Mouse (Mus musculus) right cerebral cortex, postnatal 14 days (tissue): ENCODE measurements around the gene Camkv.
A peak's percentile ranks its signal among the peaks of the same experiment; 100 is the strongest.

Source experiments
- DNase-seq: peaks from one replicate; pipeline ENCODE4 v3.0.0; 2022

Camkv gene

GRCm38 (mm10) chr9:107964681-107965080, 29.2 kb downstream of the Camkv start:
- DNase-seq: no peak

- no peak for DNase-seq
Measured at GRCm38 (mm10) chr9:107966676-107967075, 31.2 kb downstream of the Camkv start.

GRCm38 (mm10) chr9:107967437-107967836, 32.0 kb downstream of the Camkv start:
- DNase-seq: no peak

- no peak for DNase-seq
Measured at GRCm38 (mm10) chr9:107968531-107968930, 33.1 kb downstream of the Camkv start.

- DNase-seq: no peak
Measured at GRCm38 (mm10) chr9:107970311-107970710, 34.8 kb downstream of the Camkv start.

GRCm38 (mm10) chr9:107971690-107972541, 36.4 kb downstream of the Camkv start:
- DNase-seq: no peak

GRCm38 (mm10) chr9:107974491-107975171, 39.2 kb downstream of the Camkv start:
- DNase-seq: no peak

GRCm38 (mm10) chr9:107975399-107976386, 40.2 kb downstream of the Camkv start, which contains the start of gene Uba7:
Gene Uba7 (plus strand): TSS chr9:107975505.
- DNase-seq: no peak

- DNase-seq: no peak
Measured at GRCm38 (mm10) chr9:107978815-107979214, 43.3 kb downstream of the Camkv start.

GRCm38 (mm10) chr9:107981684-107982605, 46.5 kb downstream of the Camkv start:
- no peak for DNase-seq

GRCm38 (mm10) chr9:107982681-107983346, 47.3 kb downstream of the Camkv start, which contains the start of gene Gm20661:
Gene Gm20661 (plus strand): TSS chr9:107983058.
- DNase-seq: peak; percentile 51

- DNase-seq: peak; percentile 50
Measured at GRCm38 (mm10) chr9:107983421-107983890, 48.0 kb downstream of the Camkv start.

GRCm38 (mm10) chr9:107984052-107984753, 48.7 kb downstream of the Camkv start:
- DNase-seq: no peak

- no peak for DNase-seq
Measured at GRCm38 (mm10) chr9:107984754-107985055, 49.2 kb downstream of the Camkv start.

- peak; percentile 76 for DNase-seq
Measured at GRCm38 (mm10) chr9:107985131-107986119, 50.0 kb downstream of the Camkv start, which contains the start of gene Inka1. Gene Inka1 (minus strand): TSS chr9:107985879.

- DNase-seq: peak; percentile 72
Measured at GRCm38 (mm10) chr9:107986376-107986775, 50.9 kb downstream of the Camkv start.

- no peak for DNase-seq
Measured at GRCm38 (mm10) chr9:107987950-107988349, 52.5 kb downstream of the Camkv start.

GRCm38 (mm10) chr9:107992197-107992596, 56.7 kb downstream of the Camkv start, which contains the start of gene Cdhr4:
Gene Cdhr4 (plus strand): TSS chr9:107992497.
- no peak for DNase-seq

- no peak for DNase-seq
Measured at GRCm38 (mm10) chr9:107993013-107993412, 57.5 kb downstream of the Camkv start.
